Mouse (Mus musculus) thymus, adult 2 months (tissue): ENCODE measurements at regions not wholly inside any gene's neighbourhood (a gene's known extent, or its start where the extent isn't known, plus 50 kb on each side); places are given as distances from the start of the nearest gene placed in this dataset.

Experiments
- DNase-seq: peaks from one replicate; pipeline ENCODE4 v3.0.0; 2021
- H3K27ac ChIP-seq: fragments of 200-500 bp; 2 replicates; pipeline ENCODE4 v1.5.1; 2012; ENCODE audit warnings: low read length, control low read depth; ENCODE audit not compliant: control insufficient read depth, insufficient read depth
- H3K27me3 ChIP-seq: fragments of 200-500 bp; 2 replicates; pipeline ENCODE4 v1.6.1; 2012; ENCODE audit warnings: mild to moderate bottlenecking, low read length, moderate library complexity, mixed read lengths; ENCODE audit not compliant: control insufficient read depth, insufficient read depth
- H3K36me3 ChIP-seq: fragments of 200-500 bp; 2 replicates; pipeline ENCODE4 v1.6.1; 2012; ENCODE audit warnings: mild to moderate bottlenecking, low read length, moderate library complexity; ENCODE audit not compliant: control insufficient read depth, insufficient read depth
- H3K4me1 ChIP-seq: fragments of 200-500 bp; replicated peaks from 2 replicates; pipeline ENCODE4 v1.6.1; 2012; ENCODE audit warnings: low read length; ENCODE audit not compliant: control insufficient read depth, insufficient read depth
- H3K4me3 ChIP-seq: fragments of 200-500 bp; 2 replicates; pipeline ENCODE4 v1.5.1; 2012; ENCODE audit warnings: mild to moderate bottlenecking, low read length, control low read depth, moderate library complexity; ENCODE audit not compliant: control insufficient read depth, insufficient read depth
- CTCF ChIP-seq: fragments of 200-500 bp; IDR thresholded peaks from 2 replicates; pipeline ENCODE4 v1.5.1; 2012; ENCODE audit warnings: mild to moderate bottlenecking, control low read depth, low read length, moderate library complexity, borderline replicate concordance; ENCODE audit not compliant: control insufficient read depth, poor library complexity, insufficient read depth; ENCODE audit errors: extremely low read depth
- POLR2A ChIP-seq: fragments of 200-500 bp; IDR thresholded peaks from 2 replicates; pipeline ENCODE4 v1.6.1; 2012; ENCODE audit warnings: mild to moderate bottlenecking, low read length, control low read depth, moderate library complexity; ENCODE audit not compliant: control insufficient read depth, poor library complexity, insufficient read depth; ENCODE audit errors: extremely low read depth
- WGBS: fragments of 180-500 bp; shearing (Covaris S2); methylation state at CpG from one replicate; pipeline ENCODE4 v1.1.7; 2018; 5-methylcytosine and 5-hydroxymethylcytosine counted together

DNA sequence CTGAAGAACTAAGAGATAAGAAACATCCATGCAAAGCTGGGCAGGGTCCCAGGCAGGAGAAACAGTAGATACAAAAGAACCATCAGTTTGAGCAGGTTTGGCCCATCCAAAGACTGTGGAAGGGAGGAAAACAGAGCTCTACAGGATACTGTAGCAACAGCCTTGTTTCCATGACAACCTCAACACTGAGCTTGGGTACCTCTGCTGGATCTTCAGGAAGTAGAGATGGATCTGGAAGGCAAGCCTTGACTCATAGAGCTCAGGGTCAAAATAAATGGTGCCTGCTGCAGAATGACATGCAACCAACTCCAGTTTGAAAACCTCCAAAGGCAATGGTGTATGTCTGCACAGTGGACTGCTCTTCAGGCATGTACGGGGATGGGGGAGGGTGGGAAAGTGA is 173.0 kb upstream of the Tbx3 start:
- 90% methylated on average over 1 of the region's 1 CpGs for WGBS
- TF ChIP-seq POLR2A (no peak), CTCF (no peak)

DNA sequence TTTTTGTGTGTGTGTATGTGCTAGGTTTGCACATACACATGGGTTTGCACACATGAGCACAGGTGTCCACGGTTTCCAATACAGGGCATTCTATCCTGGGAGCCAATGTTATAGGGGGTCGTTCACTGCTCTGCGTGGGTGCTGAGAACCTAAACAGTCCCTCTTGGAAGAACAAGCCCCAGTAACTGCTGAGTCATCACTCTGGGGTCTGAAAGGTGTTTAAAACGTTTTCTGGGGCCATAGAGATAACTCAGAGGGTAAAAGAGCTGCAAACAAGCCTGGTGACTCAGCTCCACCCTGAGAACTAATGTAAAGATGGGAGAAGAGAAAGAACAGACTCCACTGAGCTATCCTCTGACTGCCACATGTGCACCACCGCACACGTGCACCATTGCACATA is 172.0 kb upstream of the Tbx3 start:
- H3K4me3 ChIP-seq = no peak overlapping the region
- 71% methylated on average over 6 of the region's 6 CpGs for WGBS
- no peaks in the 10 kb centered on the region for H3K4me1 ChIP-seq
- H3K27me3 ChIP-seq = no peaks in the 10 kb centered on the region
- H3K36me3 ChIP-seq = no peaks in the 10 kb centered on the region
- TF ChIP-seq POLR2A (no peak), CTCF (no peak)
- DNase-seq = no peak
- no peak overlapping the region for H3K27ac ChIP-seq

More for the DNA sequence above, 173.0 kb upstream of the Tbx3 start:
- no peak overlapping the region for H3K4me3 ChIP-seq
- H3K27me3 ChIP-seq = no peaks in the 10 kb centered on the region
- no peaks in the 10 kb centered on the region for H3K36me3 ChIP-seq
- no peaks in the 10 kb centered on the region for H3K4me1 ChIP-seq
- H3K27ac ChIP-seq = no peak overlapping the region
- DNase-seq = no peak

GRCm38 (mm10) chr5:119507709-119508108 is 162.8 kb upstream of the Tbx3 start:
- H3K27ac ChIP-seq = no peak overlapping the region
- 28% methylated on average over 14 of the region's 14 CpGs for WGBS
- H3K4me3 ChIP-seq = no peak overlapping the region
- no peak for DNase-seq
- no peaks in the 10 kb centered on the region for H3K27me3 ChIP-seq
- no peaks in the 10 kb centered on the region for H3K4me1 ChIP-seq
- no peaks in the 10 kb centered on the region for H3K36me3 ChIP-seq
- TF ChIP-seq POLR2A = no peak

- Histone ChIP-seq H3K36me3 (no peaks in the 10 kb centered on the region), H3K4me1 (no peaks in the 10 kb centered on the region), H3K27ac (no peak overlapping the region), H3K27me3 (no peaks in the 10 kb centered on the region), H3K4me3 (no peak overlapping the region)
- DNase-seq = no peak
- no peak for TF ChIP-seq POLR2A
- TF ChIP-seq CTCF = no peak
- 87% methylated on average over 19 of the region's 19 CpGs for WGBS
Measured at GRCm38 (mm10) chr5:119518506-119519252, 151.8 kb upstream of the Tbx3 start.

GRCm38 (mm10) chr5:119524171-119524570 is 146.3 kb upstream of the Tbx3 start:
- Histone ChIP-seq H3K27ac (no peak overlapping the region), H3K4me1 (no peaks in the 10 kb centered on the region), H3K27me3 (no peaks in the 10 kb centered on the region), H3K4me3 (no peak overlapping the region), H3K36me3 (no peaks in the 10 kb centered on the region)
- TF ChIP-seq POLR2A (no peak), CTCF (no peak)
- DNase-seq = no peak
- 59% methylated on average over 4 of the region's 4 CpGs for WGBS

DNA sequence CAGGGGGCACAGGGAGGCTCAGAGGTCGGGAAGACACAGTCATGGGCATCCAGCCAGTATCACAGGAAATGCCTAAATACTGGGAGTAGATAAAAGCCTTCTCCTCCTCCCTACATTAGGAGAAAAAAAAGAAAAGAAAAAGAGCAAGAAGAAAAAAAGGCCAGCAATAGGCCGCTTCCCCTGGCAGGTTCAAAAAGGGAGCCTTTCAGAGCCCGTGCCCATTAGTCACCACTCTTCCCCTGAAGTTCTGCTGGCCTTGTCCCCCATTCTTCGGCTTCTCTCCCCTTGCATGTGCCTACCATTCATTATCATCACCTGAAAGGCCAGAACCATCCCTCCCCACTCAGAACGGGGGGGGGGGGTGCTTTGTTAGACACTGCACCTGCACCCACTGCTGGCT is 144.5 kb upstream of the Tbx3 start:
- WGBS = 87% methylated on average over 5 of the region's 5 CpGs
- no peaks in the 10 kb centered on the region for H3K36me3 ChIP-seq
- H3K4me1 ChIP-seq = no peaks in the 10 kb centered on the region
- DNase-seq = no peak
- no peak for TF ChIP-seq POLR2A
- TF ChIP-seq CTCF = no peak
- H3K27me3 ChIP-seq = no peaks in the 10 kb centered on the region
- H3K4me3 ChIP-seq = no peak overlapping the region
- no peak overlapping the region for H3K27ac ChIP-seq

- Histone ChIP-seq H3K4me3 (no peak overlapping the region), H3K27ac (no peak overlapping the region), H3K27me3 (no peaks in the 10 kb centered on the region), H3K36me3 (no peaks in the 10 kb centered on the region), H3K4me1 (no peaks in the 10 kb centered on the region)
- 77% methylated on average over 8 of the region's 8 CpGs for WGBS
- TF ChIP-seq CTCF = no peak
- no peak for TF ChIP-seq POLR2A
- DNase-seq = no peak
Measured at GRCm38 (mm10) chr5:119530009-119530408, 140.5 kb upstream of the Tbx3 start.
